Mouse (Mus musculus) forebrain, embryonic 14.5 days (tissue): ENCODE data around the gene Ralgapa1. TPM values are rescaled to one million over a fixed set of nuclear protein-coding genes. Genes with fewer than 3 reads are reported as not detected.
"Not testable (repeated sequence)": the region's sequence is repeated elsewhere in the genome, so short reads cannot be mapped to it uniquely, and the experiment has no call there.

Experiments used
- ATAC-seq: fragments of 200-750 bp; cut with Nextera tagmentation; 2 replicates; pipeline ENCODE4 v1.8.0; 2017; ENCODE audit warnings: mild to moderate bottlenecking, moderate library complexity
- DNase-seq: peaks from one replicate; pipeline ENCODE4 v3.0.0-alpha.2; 2015; ENCODE audit warnings: low spot score
- H3K27ac ChIP-seq: fragments of 300-500 bp; sonication (generic); 2 replicates; pipeline ENCODE4 v1.5.1; 2014; ENCODE audit warnings: low read depth, mild to moderate bottlenecking, control low read depth, low read length, moderate library complexity
- H3K27me3 ChIP-seq: fragments of 300-500 bp; sonication (generic); replicated peaks from 2 replicates; pipeline ENCODE4 v1.6.1; 2014; ENCODE audit warnings: low read length, control low read depth, mixed read lengths; ENCODE audit not compliant: control insufficient read depth, insufficient read depth
- H3K36me3 ChIP-seq: fragments of 300-500 bp; sonication (generic); 2 replicates; pipeline ENCODE4 v1.6.1; 2014; ENCODE audit warnings: low read length, control low read depth; ENCODE audit not compliant: control insufficient read depth, insufficient read depth
- H3K4me1 ChIP-seq: fragments of 300-500 bp; sonication (generic); 2 replicates; pipeline ENCODE4 v1.6.1; 2014; ENCODE audit warnings: antibody characterized with exemption, low read length, control low read depth; ENCODE audit not compliant: control insufficient read depth, insufficient read depth
- H3K4me2 ChIP-seq: fragments of 300-500 bp; sonication (generic); 2 replicates; pipeline ENCODE4 v1.6.1; 2014; ENCODE audit warnings: mild to moderate bottlenecking, control low read depth, low read length
- H3K4me3 ChIP-seq: fragments of 300-500 bp; sonication (generic); 2 replicates; pipeline ENCODE4 v1.5.1; 2014; ENCODE audit warnings: low read depth, low read length, control low read depth
- H3K9ac ChIP-seq: fragments of 300-500 bp; sonication (generic); 2 replicates; pipeline ENCODE4 v1.6.1; 2014; ENCODE audit warnings: mild to moderate bottlenecking, low read length, control low read depth, moderate library complexity
- H3K9me3 ChIP-seq: fragments of 300-500 bp; sonication (generic); replicated peaks from 2 replicates; pipeline ENCODE4 v1.6.1; 2016; ENCODE audit warnings: low read length, control low read depth, mixed read lengths; ENCODE audit not compliant: control insufficient read depth
- WGBS: fragments of 180-500 bp; shearing (Covaris S2); extraction: QIAGEN DNeasy Blood & Tissue Kit; methylation state at CpG from one replicate; pipeline ENCODE4 v1.1.7; 2014; 5-methylcytosine and 5-hydroxymethylcytosine counted together
- polyA plus RNA-seq: library from polyadenylated mRNA; unstranded; fragments of >200 nt; fragmentation: Nextera tagmentation; extraction: Ambion mirVana; gene quantifications from 2 replicates; pipeline ENCODE4 v1.2.1, GENCODE M21; 2014

Gene Ralgapa1
- polyA plus RNA-seq, 1 experiment from 2014 or later: 16.6 TPM

GRCm38 (mm10) chr12:55820119-55820660, 777 bp downstream of the Ralgapa1 start:
- H3K9me3 ChIP-seq: no peaks in the 10 kb centered on the region
- ATAC-seq (peak; percentile 52; the same call in 1 of the 2 replicates), DNase-seq (peak; percentile 42)
- H3K9ac ChIP-seq: peak overlapping the region; percentile 91
- H3K4me2 ChIP-seq: peak overlapping the region; percentile 73
- H3K4me3 ChIP-seq: peak overlapping the region; percentile 87
- H3K27me3 ChIP-seq: no peaks in the 10 kb centered on the region
- H3K27ac ChIP-seq: peak overlapping the region; percentile 95
- 1% methylated on average over 35 of the region's 35 CpGs for WGBS
- no peaks in the 10 kb centered on the region for H3K36me3 ChIP-seq
- peaks cover 8% of the 10 kb centered on the region for H3K4me1 ChIP-seq

GRCm38 (mm10) chr12:55816488-55816887, 4.5 kb downstream of the Ralgapa1 start:
- Histone ChIP-seq H3K4me1 (peaks cover 8% of the 10 kb centered on the region), H3K27ac (no peak overlapping the region), H3K4me3 (no peak overlapping the region), H3K9me3 (no peaks in the 10 kb centered on the region), H3K36me3 (no peaks in the 10 kb centered on the region), H3K4me2 (no peak overlapping the region), H3K27me3 (no peaks in the 10 kb centered on the region), H3K9ac (no peak overlapping the region)
- ATAC-seq (no peak), DNase-seq (no peak)
- 92% methylated on average over 5 of the region's 5 CpGs for WGBS

GRCm38 (mm10) chr12:55805035-55805434, 15.9 kb downstream of the Ralgapa1 start:
- Histone ChIP-seq H3K27ac (no peak overlapping the region), H3K9ac (no peak overlapping the region), H3K36me3 (no peaks in the 10 kb centered on the region), H3K4me2 (no peak overlapping the region), H3K4me3 (no peak overlapping the region), H3K27me3 (no peaks in the 10 kb centered on the region), H3K4me1 (no peaks in the 10 kb centered on the region), H3K9me3 (no peaks in the 10 kb centered on the region)
- DNase-seq (peak; percentile 71), ATAC-seq (no peak)
- 49% methylated on average over 3 of the region's 3 CpGs for WGBS

GRCm38 (mm10) chr12:55801131-55801530, 19.8 kb downstream of the Ralgapa1 start:
- DNase-seq (no peak), ATAC-seq (no peak)
- Histone ChIP-seq H3K4me1 (no peaks in the 10 kb centered on the region), H3K4me3 (no peak overlapping the region), H3K36me3 (no peaks in the 10 kb centered on the region), H3K27me3 (no peaks in the 10 kb centered on the region), H3K9ac (no peak overlapping the region), H3K4me2 (no peak overlapping the region), H3K9me3 (no peaks in the 10 kb centered on the region), H3K27ac (no peak overlapping the region)
- 94% methylated on average over 4 of the region's 4 CpGs for WGBS

DNA sequence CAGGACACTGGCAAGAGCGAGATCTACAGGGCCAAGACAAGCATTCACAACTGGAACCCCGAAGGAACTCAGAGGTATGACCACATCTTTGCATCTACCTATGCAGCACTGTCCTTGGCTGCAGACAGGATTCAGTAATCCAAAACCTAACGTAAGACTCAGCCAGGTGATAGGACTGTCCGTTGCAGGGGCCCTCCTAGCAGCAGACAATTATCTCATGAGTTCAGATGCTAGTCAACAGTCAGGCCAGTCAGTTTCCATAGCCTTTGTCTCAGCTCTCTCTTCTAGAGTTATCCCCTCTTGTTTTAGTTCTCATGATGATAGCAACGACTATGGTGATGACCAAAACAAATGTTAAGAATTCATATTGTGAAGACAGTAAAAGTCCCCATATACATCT, 20.8 kb downstream of the Ralgapa1 start:
- Histone ChIP-seq H3K36me3 (no peaks in the 10 kb centered on the region), H3K4me2 (no peak overlapping the region), H3K4me1 (no peaks in the 10 kb centered on the region), H3K27ac (no peak overlapping the region), H3K4me3 (no peak overlapping the region), H3K27me3 (no peaks in the 10 kb centered on the region), H3K9me3 (no peaks in the 10 kb centered on the region), H3K9ac (no peak overlapping the region)
- ATAC-seq: no peak
- WGBS: 93% methylated on average over 5 of the region's 5 CpGs
- no peak for DNase-seq

DNA sequence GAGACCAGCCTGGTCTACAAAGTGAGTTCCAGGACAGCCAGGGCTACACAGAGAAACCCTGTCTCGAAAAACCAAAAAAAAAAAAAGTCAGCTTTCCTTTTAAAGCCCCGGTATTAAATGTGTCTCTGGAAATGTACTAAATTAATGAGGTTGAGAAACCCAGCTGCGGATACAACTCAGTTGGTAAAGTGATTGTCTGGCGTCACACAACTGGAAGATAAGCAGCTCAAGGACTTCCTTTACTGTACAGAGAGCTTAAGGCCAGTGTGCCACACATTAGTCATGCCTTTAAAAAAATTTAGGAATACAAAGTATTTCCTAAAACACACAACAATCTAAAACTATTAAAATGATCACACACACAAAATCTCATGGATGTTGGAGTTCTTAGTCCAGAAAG, 22.2 kb downstream of the Ralgapa1 start:
- H3K27ac ChIP-seq: no peak overlapping the region
- 91% methylated on average over 4 of the region's 4 CpGs for WGBS

GRCm38 (mm10) chr12:55797103-55797502, 23.9 kb downstream of the Ralgapa1 start:
- 88% methylated on average over 3 of the region's 3 CpGs for WGBS
- ATAC-seq (no peak), DNase-seq (no peak)
- no peak overlapping the region for H3K9ac ChIP-seq
- no peaks in the 10 kb centered on the region for H3K9me3 ChIP-seq
- no peak overlapping the region for H3K4me2 ChIP-seq
- H3K36me3 ChIP-seq: no peaks in the 10 kb centered on the region
- H3K27me3 ChIP-seq: no peaks in the 10 kb centered on the region
- H3K4me3 ChIP-seq: no peak overlapping the region
- H3K4me1 ChIP-seq: no peaks in the 10 kb centered on the region
- H3K27ac ChIP-seq: no peak overlapping the region

More for the DNA sequence above, 22.2 kb downstream of the Ralgapa1 start:
- no peaks in the 10 kb centered on the region for H3K36me3 ChIP-seq
- no peak for ATAC-seq
- H3K4me3 ChIP-seq: no peak overlapping the region
- DNase-seq: no peak
- no peak overlapping the region for H3K4me2 ChIP-seq
- H3K27me3 ChIP-seq: no peaks in the 10 kb centered on the region
- no peak overlapping the region for H3K9ac ChIP-seq
- no peaks in the 10 kb centered on the region for H3K9me3 ChIP-seq
- no peaks in the 10 kb centered on the region for H3K4me1 ChIP-seq

- H3K27me3 ChIP-seq, H3K36me3 ChIP-seq, H3K9me3 ChIP-seq, H3K4me1 ChIP-seq, H3K9ac ChIP-seq, H3K4me2 ChIP-seq, DNase-seq, H3K27ac ChIP-seq, ATAC-seq, H3K4me3 ChIP-seq: not testable (repeated sequence)
- 85% methylated on average over 4 of the region's 4 CpGs for WGBS
These were observed 26.5 kb downstream of the Ralgapa1 start for GRCm38 (mm10) chr12:55794485-55794884.

DNA sequence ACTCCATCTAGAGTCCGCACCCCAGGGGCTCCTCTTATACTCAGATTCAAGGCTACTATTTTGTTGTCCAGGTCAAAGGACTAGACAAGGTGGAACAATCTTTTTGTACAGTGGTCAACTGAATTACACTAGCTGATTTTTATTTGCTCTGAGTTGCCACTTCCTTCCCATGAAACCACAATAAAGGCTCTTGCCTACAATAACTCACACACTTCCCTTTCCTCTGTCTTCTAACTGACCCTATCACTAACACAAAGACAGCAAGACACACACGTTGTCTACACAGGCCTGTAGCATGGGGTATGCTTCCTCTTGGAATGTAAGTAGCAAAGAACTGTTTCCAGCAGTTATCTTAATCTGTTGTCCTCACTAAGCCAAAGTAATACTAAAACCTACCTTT, 35.7 kb downstream of the Ralgapa1 start:
- DNase-seq (no peak), ATAC-seq (no peak)
- Histone ChIP-seq H3K36me3 (peaks cover 20% of the 10 kb centered on the region), H3K4me1 (no peaks in the 10 kb centered on the region), H3K9ac (no peak overlapping the region), H3K27ac (no peak overlapping the region), H3K4me2 (no peak overlapping the region), H3K9me3 (no peaks in the 10 kb centered on the region), H3K4me3 (no peak overlapping the region), H3K27me3 (no peaks in the 10 kb centered on the region)
- 87% methylated on average over 2 of the region's 2 CpGs for WGBS
